Mouse (Mus musculus) neural tube, embryonic 14.5 days (tissue): ENCODE measurements at regions not wholly inside any gene's neighbourhood (a gene's known extent, or its start where the extent isn't known, plus 50 kb on each side); places are given as distances from the start of the nearest gene placed in this dataset.

Experiments used
- ATAC-seq: fragments of 200-750 bp; cut with Nextera tagmentation; 2 replicates; pipeline ENCODE4 v1.8.0; 2017; ENCODE audit warnings: low read depth, mild to moderate bottlenecking, moderate TSS enrichment, moderate library complexity
- H3K27ac ChIP-seq: fragments of 300-500 bp; sonication (generic); 2 replicates; pipeline ENCODE4 v1.5.1; 2014; ENCODE audit warnings: low read depth, mild to moderate bottlenecking, control low read depth, low read length, moderate library complexity, mixed read lengths
- H3K27me3 ChIP-seq: fragments of 300-500 bp; sonication (generic); 2 replicates; pipeline ENCODE4 v1.6.1; 2014; ENCODE audit warnings: low read length; ENCODE audit not compliant: control insufficient read depth, insufficient read depth
- H3K36me3 ChIP-seq: fragments of 300-500 bp; sonication (generic); 2 replicates; pipeline ENCODE4 v1.6.1; 2014; ENCODE audit warnings: low read length, mixed read lengths; ENCODE audit not compliant: control insufficient read depth, insufficient read depth
- H3K4me1 ChIP-seq: fragments of 300-500 bp; sonication (generic); 2 replicates; pipeline ENCODE4 v1.6.1; 2014; ENCODE audit warnings: low read length; ENCODE audit not compliant: control insufficient read depth, insufficient read depth
- H3K4me2 ChIP-seq: fragments of 300-500 bp; sonication (generic); 2 replicates; pipeline ENCODE4 v1.6.1; 2014; ENCODE audit warnings: mild to moderate bottlenecking, low read depth, low read length, control low read depth
- H3K4me3 ChIP-seq: fragments of 300-500 bp; sonication (generic); 2 replicates; pipeline ENCODE4 v1.5.1; 2014; ENCODE audit warnings: low read depth, low read length, control low read depth, mixed read lengths
- H3K9ac ChIP-seq: fragments of 300-500 bp; sonication (generic); replicated peaks from 2 replicates; pipeline ENCODE4 v1.6.1; 2014; ENCODE audit warnings: low read depth, mild to moderate bottlenecking, control low read depth, low read length, mixed read lengths
- H3K9me3 ChIP-seq: fragments of 300-500 bp; sonication (generic); 2 replicates; pipeline ENCODE4 v1.6.1; 2016; ENCODE audit warnings: low read length; ENCODE audit not compliant: control insufficient read depth
- WGBS: fragments of 180-500 bp; shearing (Covaris S2); extraction: QIAGEN DNeasy Blood & Tissue Kit; methylation state at CpG from one replicate; pipeline ENCODE4 v1.1.7; 2014; 5-methylcytosine and 5-hydroxymethylcytosine counted together

DNA sequence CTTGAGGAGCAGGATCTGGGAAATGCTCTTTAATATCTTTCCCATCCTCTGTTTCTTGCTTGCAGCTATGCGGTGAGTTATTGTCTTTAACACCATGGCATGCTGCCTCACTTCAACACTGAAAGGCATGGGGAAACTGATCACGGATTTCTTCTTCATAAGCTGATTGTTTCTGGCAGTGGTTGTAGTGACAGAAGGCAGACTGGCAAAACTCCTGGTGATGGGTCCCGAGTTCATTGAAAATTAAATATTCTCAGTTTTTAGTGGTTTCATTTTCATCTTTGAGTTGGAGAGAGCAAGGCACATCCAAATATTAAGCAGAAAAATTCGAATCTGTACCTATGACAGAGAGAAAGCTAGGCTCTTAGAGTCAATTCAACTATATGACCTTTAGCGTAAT is 617.0 kb upstream of the Kirrel3 start:
- Histone ChIP-seq H3K27ac (no peak overlapping the region), H3K27me3 (no peaks in the 10 kb centered on the region), H3K4me2 (no peak overlapping the region), H3K4me3 (no peak overlapping the region), H3K4me1 (no peaks in the 10 kb centered on the region), H3K9me3 (no peaks in the 10 kb centered on the region), H3K9ac (no peak overlapping the region), H3K36me3 (no peaks in the 10 kb centered on the region)
- 83% methylated on average over 5 of the region's 5 CpGs for WGBS
- no peak for ATAC-seq

DNA sequence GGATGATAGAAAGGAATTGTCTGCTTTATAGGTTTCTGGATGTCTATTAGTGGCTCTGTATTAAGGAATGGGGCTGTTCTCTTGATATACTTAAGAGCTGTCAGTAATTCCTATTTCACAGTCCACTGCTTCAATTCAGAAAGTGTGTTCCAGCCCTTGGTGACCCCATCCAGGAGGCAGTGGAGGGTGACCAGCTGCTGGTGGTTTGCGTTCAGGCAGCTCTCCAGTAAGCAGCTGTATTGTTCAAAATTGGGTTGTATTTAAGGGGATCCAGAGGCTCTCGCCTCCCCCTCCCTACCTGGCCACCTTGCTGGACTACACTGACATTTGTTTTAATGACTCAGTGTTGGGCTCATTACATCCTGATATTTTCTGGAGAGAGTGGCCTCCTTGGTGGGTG is 598.4 kb upstream of the Kirrel3 start:
- Histone ChIP-seq H3K4me3 (no peak overlapping the region), H3K27ac (no peak overlapping the region), H3K4me2 (no peak overlapping the region), H3K36me3 (no peaks in the 10 kb centered on the region), H3K27me3 (no peaks in the 10 kb centered on the region), H3K4me1 (no peaks in the 10 kb centered on the region), H3K9me3 (no peaks in the 10 kb centered on the region), H3K9ac (no peak overlapping the region)
- 38% methylated on average over 2 of the region's 2 CpGs for WGBS
- peak; percentile 63; the same call in 1 of the 2 replicates for ATAC-seq

DNA sequence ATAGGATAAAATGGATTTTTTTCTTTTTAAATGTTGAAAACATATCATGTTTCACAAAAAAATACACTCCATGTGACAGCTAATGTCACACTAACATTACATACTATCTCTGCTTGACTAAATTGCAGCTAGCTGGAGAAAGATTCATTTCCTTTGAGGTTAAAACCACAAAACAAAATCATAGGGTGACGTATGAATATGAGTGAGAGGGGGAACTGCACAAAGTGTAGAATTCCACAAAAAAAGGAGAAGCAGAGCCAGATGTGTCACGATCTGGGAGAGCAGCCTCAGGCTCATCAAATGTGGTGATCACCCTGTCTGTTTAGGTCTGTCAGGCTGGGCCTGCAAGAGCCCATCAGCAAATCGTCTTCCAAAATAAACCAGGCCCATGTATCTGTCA is 593.7 kb upstream of the Kirrel3 start:
- ATAC-seq, result no peak
- Histone ChIP-seq H3K9ac (no peak overlapping the region), H3K36me3 (no peaks in the 10 kb centered on the region), H3K4me3 (no peak overlapping the region), H3K27ac (no peak overlapping the region), H3K9me3 (no peaks in the 10 kb centered on the region), H3K4me1 (no peaks in the 10 kb centered on the region), H3K27me3 (no peaks in the 10 kb centered on the region), H3K4me2 (no peak overlapping the region)
- WGBS, result 72% methylated on average over 3 of the region's 3 CpGs

DNA sequence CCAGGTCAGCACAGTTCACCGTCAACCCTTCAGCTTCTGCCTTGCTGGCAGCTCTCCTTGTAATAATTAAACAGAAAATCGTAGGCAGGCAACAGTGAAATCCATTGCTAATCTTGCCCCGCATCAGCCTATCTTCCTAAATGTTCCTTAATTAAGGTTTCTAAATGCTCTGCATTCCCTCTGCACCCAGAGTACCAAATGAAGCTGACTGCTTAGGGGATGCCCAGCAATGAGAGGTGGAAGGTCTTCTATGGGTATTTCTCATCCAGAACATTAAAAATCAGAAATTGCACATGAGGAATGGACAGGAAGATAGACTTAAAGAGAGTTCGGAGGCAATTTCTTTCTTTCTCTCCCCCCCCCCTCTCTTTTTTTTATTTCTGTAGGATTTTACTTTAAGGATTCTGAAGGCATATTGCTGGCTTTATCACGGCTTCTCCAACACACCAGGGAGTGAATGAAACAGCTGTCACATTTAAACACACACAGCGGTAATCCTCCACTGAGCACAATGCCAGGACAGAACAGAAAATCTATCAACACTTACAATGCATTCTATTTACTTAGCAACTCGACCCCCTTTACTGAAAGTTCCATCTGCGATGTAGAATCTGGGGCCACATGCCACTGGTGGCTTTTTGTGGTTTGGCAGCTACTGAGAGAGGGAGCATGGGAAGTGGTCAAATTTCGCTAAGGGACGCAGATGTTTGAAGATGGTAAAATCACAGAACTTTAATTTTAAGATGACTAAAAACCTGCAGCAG is 584.2 kb upstream of the Kirrel3 start:
- WGBS, result 36% methylated on average over 10 of the region's 10 CpGs

DNA sequence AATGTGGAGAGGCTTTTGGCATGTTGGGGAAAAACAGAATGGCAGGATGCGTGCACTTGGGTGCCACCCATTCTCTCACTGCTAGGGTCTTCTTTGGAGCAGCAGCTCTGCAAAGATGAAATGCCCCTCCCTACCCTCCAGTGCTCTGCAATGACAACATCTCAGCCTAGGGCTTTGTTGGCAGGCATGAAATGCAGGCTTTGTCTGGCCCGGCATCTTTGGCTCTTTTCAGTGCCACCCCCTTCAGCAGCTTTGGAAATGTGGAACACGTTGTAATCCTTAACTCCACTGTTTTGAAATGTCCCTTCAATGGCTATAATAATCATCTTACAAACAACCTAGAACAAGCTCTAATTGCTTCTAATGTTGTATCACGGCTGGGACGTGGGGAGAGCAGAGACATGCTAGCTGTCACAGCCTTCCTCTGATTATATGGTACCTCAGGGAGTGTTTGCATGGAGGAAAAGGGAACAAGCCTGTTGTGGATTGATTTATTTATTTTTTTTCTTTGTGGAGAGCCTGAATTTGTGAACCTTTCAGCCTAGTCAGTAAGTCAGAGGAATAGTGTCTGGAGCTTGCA is 581.6 kb upstream of the Kirrel3 start:
- Histone ChIP-seq H3K4me1 (0 out of 2 replicates have a peak, but pooled peaks cover 4% of the 10 kb centered on the region), H3K9me3 (no peaks in the 10 kb centered on the region), H3K27ac (no peak overlapping the region), H3K4me3 (no peak overlapping the region), H3K36me3 (no peaks in the 10 kb centered on the region), H3K4me2 (no peak overlapping the region), H3K27me3 (no peaks in the 10 kb centered on the region), H3K9ac (no peak overlapping the region)
- 30% methylated on average over 5 of the region's 5 CpGs for WGBS
- ATAC-seq, result no peak

More for the DNA sequence above, 584.2 kb upstream of the Kirrel3 start:
- no peak overlapping the region for H3K9ac ChIP-seq
- ATAC-seq, result peak; percentile 65; the same call in 1 of the 2 replicates
- no peak overlapping the region for H3K4me3 ChIP-seq
- H3K36me3 ChIP-seq, result no peaks in the 10 kb centered on the region
- H3K27me3 ChIP-seq, result no peaks in the 10 kb centered on the region
- H3K4me1 ChIP-seq, result 0 out of 2 replicates have a peak, but pooled peaks cover 4% of the 10 kb centered on the region
- no peaks in the 10 kb centered on the region for H3K9me3 ChIP-seq
- no peak overlapping the region for H3K4me2 ChIP-seq
- no peak overlapping the region; the same call in 1 of the 2 replicates for H3K27ac ChIP-seq

DNA sequence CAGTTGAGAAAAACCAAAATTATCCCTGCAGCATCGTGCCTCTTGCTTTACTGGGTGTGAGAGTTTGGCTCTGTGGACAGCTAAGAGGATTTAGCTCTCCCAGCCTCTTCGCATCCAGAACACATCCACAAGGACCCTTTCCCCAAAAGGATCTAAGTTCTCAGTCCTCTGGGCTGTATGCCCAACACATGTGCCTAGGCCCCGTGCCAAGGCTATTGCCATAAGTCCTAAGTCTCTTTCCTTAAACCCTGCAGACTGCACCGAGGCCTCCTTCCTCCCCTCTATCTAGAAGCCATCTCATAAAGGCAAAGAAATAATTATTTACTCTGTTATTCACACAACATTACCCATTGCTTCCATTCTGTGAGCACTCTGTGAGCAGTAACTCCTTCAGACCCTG is 570.8 kb upstream of the Kirrel3 start:
- 77% methylated on average over 4 of the region's 4 CpGs for WGBS

DNA sequence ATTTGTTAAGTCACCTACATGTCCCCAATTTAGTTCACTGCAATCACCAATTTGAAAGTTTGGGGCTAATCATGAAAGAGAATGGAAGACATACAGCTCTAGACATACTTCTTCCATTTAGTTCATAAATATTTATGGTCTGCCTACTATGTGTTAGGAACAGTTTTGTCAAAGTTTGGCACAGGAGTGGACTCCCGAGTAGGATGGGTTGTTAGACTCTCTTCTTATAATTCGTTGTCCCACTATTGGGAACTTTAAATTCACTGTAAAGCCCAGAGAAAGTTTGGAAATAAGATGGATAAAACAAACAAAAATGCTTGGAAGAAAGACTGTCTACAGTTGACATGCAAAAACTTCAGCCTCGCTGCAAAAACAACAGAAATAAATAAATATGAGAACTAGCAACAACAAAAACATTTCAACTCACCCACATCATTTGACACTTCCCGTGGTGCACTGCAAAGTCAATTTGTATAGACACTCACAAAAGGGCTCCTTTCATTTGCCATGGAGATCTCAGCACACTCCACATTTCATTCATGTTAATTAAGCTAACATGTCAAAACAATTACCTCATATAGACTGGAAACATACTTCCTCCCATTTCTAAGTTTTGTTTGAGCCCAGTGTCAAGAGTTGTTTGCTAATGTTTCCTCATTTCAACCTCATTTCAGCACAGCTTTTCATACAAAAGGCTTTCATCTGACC is 570.2 kb upstream of the Kirrel3 start:
- no peak overlapping the region for H3K9ac ChIP-seq
- no peaks in the 10 kb centered on the region for H3K36me3 ChIP-seq
- H3K27me3 ChIP-seq, result no peaks in the 10 kb centered on the region
- no peak overlapping the region for H3K27ac ChIP-seq
- no peak overlapping the region for H3K4me2 ChIP-seq
- no peaks in the 10 kb centered on the region for H3K9me3 ChIP-seq
- H3K4me3 ChIP-seq, result no peak overlapping the region
- no peaks in the 10 kb centered on the region for H3K4me1 ChIP-seq
- 73% methylated on average over 4 of the region's 4 CpGs for WGBS
- ATAC-seq, result no peak

More for the DNA sequence above, 570.8 kb upstream of the Kirrel3 start:
- H3K9ac ChIP-seq, result no peak overlapping the region
- H3K36me3 ChIP-seq, result no peaks in the 10 kb centered on the region
- no peak overlapping the region for H3K4me2 ChIP-seq
- no peaks in the 10 kb centered on the region for H3K9me3 ChIP-seq
- ATAC-seq, result no peak
- H3K4me3 ChIP-seq, result no peak overlapping the region
- H3K4me1 ChIP-seq, result no peaks in the 10 kb centered on the region
- H3K27ac ChIP-seq, result no peak overlapping the region
- no peaks in the 10 kb centered on the region for H3K27me3 ChIP-seq

DNA sequence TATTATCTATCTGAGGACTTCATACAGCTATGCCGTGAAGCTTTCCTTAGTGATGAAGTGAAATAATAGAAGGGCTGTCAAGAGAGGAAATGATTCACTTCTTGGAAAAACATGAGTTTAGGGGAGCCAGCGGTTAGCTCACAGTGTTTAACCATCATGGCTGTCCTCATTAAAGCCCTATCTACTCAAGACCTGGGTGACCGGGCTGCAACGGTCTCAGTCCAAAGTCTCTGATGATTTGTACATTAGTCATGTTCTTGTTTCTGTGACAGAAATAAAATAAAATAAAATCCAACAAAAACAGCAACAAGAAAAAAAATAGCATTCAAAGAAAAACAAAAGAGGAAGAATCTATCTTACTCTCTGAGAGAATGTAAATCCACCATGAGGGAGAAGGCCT is 555.4 kb upstream of the Kirrel3 start:
- WGBS, result 84% methylated on average over 4 of the region's 4 CpGs
- H3K9ac ChIP-seq, result no peak overlapping the region
- no peaks in the 10 kb centered on the region for H3K4me1 ChIP-seq
- H3K36me3 ChIP-seq, result no peaks in the 10 kb centered on the region
- no peak overlapping the region for H3K27ac ChIP-seq
- no peaks in the 10 kb centered on the region for H3K27me3 ChIP-seq
- H3K4me3 ChIP-seq, result no peak overlapping the region
- ATAC-seq, result no peak
- H3K4me2 ChIP-seq, result no peak overlapping the region
- no peaks in the 10 kb centered on the region for H3K9me3 ChIP-seq

DNA sequence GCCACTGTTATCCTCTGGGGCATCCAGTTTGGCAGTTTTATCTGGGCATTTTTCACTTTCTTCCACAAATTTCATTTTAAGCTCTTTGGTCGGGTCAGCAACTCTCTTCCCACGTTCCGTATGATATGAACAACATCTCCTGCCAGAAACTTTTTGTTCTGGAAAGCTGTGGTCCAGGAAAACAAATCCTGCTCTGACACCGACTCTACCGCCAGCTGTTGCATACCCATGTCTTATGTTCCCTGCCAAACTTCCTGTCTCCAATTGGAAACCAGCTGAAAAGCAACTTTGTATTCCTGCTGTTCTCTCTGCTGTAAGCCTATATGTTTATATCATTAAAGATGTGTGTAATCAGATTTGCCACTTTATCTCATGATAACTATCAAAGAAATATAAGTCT is 551.6 kb upstream of the Kirrel3 start:
- no peak for ATAC-seq
- 85% methylated on average over 5 of the region's 5 CpGs for WGBS
- H3K9ac ChIP-seq, result no peak overlapping the region

More for the DNA sequence above, 551.6 kb upstream of the Kirrel3 start:
- Histone ChIP-seq H3K36me3 (no peaks in the 10 kb centered on the region), H3K4me2 (no peak overlapping the region), H3K4me3 (no peak overlapping the region), H3K4me1 (no peaks in the 10 kb centered on the region), H3K9me3 (no peaks in the 10 kb centered on the region), H3K27ac (no peak overlapping the region), H3K27me3 (no peaks in the 10 kb centered on the region)
